Mouse (Mus musculus): Measurements from ENCODE around the gene Fbxo27.

DNA sequence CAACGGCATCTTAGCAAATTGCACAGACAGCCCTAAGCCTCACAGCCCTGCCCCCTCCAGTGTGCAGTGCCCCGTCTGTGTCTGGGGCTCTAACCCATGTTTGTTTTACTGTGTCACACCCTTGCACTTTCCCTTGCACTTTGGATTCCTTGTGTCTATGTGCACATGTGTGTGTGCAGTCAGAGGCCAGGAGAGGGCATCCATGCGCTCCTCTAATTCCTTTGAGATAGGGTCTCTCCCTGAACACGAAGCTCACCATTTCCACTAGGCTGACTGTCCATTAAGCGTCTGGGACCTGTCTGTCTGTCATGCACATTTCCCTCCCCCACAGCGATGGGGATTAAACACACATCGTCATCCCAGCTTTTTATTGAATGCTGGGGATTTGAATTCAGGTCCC, 45.6 kb upstream of the Fbxo27 start:
- no peak for TF ChIP-seq CTCF (IDR thresholded peaks at IDR 0.05; ENCODE audit: control insufficient read depth, insufficient read depth, insufficient read length)
- no peak for TF ChIP-seq FOSL1 (IDR thresholded peaks at IDR 0.05; ENCODE audit: insufficient read depth, low read length, poor library complexity, severe bottlenecking)
- TF ChIP-seq MAX (IDR thresholded peaks at IDR 0.05), result no peak
- no peak for TF ChIP-seq USF1 (IDR thresholded peaks at IDR 0.05; ENCODE audit: low read depth)
- no peak for TF ChIP-seq CEBPB (IDR thresholded peaks at IDR 0.05; ENCODE audit: low read depth)
- no peak for TF ChIP-seq MYOG (IDR thresholded peaks at IDR 0.05; ENCODE audit: control insufficient read depth, extremely low read depth, insufficient read length)
- TF ChIP-seq MYOD1 (IDR thresholded peaks at IDR 0.05; ENCODE audit: control insufficient read depth, insufficient read length, low read depth), result no peak

Data from C2C12 (cell line).